Mouse (Mus musculus): Measurements from ENCODE around the gene Scand1. TPM values are rescaled to one million over a fixed set of nuclear protein-coding genes. Genes with fewer than 3 reads are reported as not detected.
A peak's percentile ranks its signal among the peaks of the same experiment; 100 is the strongest.

The Scand1 gene
- polyA plus RNA-seq (2012; rRNA removed), result 97.7 and 144 TPM in 2 replicates
- polyA plus RNA-seq (2014; fragmentation: Nextera tagmentation; extraction: Ambion mirVana), result 74.1 and 78.7 TPM in 2 replicates

DNA sequence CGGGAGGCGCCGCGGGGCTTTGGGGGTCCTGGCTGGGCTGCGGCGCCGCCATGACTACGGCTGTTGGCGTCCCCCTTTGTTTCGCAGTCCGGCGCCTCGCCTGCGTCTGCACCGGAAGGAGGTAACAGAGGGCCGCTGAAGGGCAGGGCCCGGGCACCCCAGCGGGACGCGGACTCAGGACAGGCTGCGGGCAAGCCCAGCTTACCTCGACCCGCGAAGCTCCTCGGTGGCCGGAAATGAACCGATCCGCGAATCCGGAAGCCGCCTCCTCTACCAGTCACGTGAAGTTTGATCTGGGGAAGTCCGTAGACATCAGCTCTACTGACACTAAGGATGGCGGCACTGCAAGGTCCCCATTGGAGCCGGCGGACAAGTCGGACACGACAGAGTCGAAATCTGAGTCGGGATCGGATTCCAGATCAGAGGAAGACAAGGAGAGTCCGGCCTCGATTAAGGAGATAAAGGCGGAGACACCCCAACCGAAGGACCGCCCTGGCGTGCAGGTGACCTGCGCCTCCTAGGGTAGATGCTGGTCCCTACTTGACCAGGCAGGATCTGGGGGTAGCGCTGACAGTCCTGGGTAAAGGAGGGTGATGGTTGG, at the start of gene Scand1, which contains the start of gene Cnbd2:
Scand1 (minus strand) TSS at position 408 of the 601 bp plus-strand sequence.
Cnbd2 (plus strand) TSS at position 3 of the 601 bp plus-strand sequence.
- peak; percentile 61; the same call in 1 of the 2 replicates for TF ChIP-seq POLR2A (IDR thresholded peaks at IDR 0.05; ENCODE audit: borderline replicate concordance, extremely low read depth, insufficient read depth, insufficient read length)
- under 1% methylated on average over 48 of the region's 49 CpGs for WGBS
- H3K4me1 ChIP-seq (ENCODE audit: control insufficient read depth, insufficient read depth, low read length), result peaks cover 7% of the 10 kb centered on the region

DNA sequence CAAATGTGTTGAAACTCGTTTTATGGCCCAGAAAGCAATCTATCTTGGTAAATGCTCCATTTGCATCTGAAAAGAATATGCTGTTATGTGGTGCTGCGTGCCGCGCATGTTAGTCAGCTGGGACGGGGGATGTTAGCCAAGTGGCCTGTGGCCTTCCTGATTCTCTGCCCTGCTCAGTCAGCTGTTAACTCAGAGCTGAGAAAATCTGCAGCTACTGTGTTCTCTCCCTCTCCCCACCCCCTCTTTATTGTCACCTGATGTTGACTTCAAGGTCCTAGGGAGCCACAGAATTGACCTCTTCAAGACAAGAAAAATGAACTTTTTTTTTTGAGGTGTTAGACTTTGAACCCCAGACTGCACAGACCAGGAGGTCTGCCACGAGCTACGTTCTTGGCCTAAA, 43.5 kb upstream of the Scand1 start:
- Histone ChIP-seq H3K27me3 (ENCODE audit: control insufficient read depth, insufficient read depth, low read length) (no peaks in the 10 kb centered on the region), H3K4me2 (replicated peaks; ENCODE audit: low read depth, low read length, severe bottlenecking) (no peak overlapping the region), H3K9ac (ENCODE audit: low read depth, low read length, severe bottlenecking) (no peak overlapping the region), H3K27ac (replicated peaks; ENCODE audit: low read depth, low read length) (no peak overlapping the region), H3K4me1 (ENCODE audit: control insufficient read depth, insufficient read depth, low read length) (no peaks in the 10 kb centered on the region; the same call in 1 of the 2 replicates), H3K36me3 (ENCODE audit: control insufficient read depth, insufficient read depth, low read length) (no peaks in the 10 kb centered on the region), H3K9me3 (ENCODE audit: control insufficient read depth, low read length) (no peaks in the 10 kb centered on the region), H3K4me3 (replicated peaks; ENCODE audit: low read length) (no peak overlapping the region)
- WGBS, result 70% methylated on average over 7 of the region's 7 CpGs
- no peak for DNase-seq (ENCODE audit: low spot score)
- ATAC-seq (ENCODE audit: low FRiP score, low read depth), result no peak
- TF ChIP-seq POLR2A (IDR thresholded peaks at IDR 0.05; ENCODE audit: borderline replicate concordance, extremely low read depth, insufficient read depth, insufficient read length), result no peak

More for the DNA sequence above, at the start of gene Scand1, which contains the start of gene Cnbd2:
- DNase-seq (ENCODE audit: low spot score) (peak; percentile 77), ATAC-seq (ENCODE audit: low FRiP score, low read depth) (peak; percentile 90)
- Histone ChIP-seq H3K27me3 (ENCODE audit: control insufficient read depth, insufficient read depth, low read length) (no peaks in the 10 kb centered on the region), H3K27ac (replicated peaks; ENCODE audit: low read depth, low read length) (peak within 1 kb of the TSS; percentile 94), H3K9ac (ENCODE audit: low read depth, low read length, severe bottlenecking) (peak within 1 kb of the TSS; percentile 91), H3K36me3 (ENCODE audit: control insufficient read depth, insufficient read depth, low read length) (peaks cover 14% of the 10 kb centered on the region), H3K4me2 (replicated peaks; ENCODE audit: low read depth, low read length, severe bottlenecking) (peak within 1 kb of the TSS; percentile 80), H3K4me3 (replicated peaks; ENCODE audit: low read length) (peak within 1 kb of the TSS; percentile 93), H3K9me3 (ENCODE audit: control insufficient read depth, low read length) (no peaks in the 10 kb centered on the region)

DNA sequence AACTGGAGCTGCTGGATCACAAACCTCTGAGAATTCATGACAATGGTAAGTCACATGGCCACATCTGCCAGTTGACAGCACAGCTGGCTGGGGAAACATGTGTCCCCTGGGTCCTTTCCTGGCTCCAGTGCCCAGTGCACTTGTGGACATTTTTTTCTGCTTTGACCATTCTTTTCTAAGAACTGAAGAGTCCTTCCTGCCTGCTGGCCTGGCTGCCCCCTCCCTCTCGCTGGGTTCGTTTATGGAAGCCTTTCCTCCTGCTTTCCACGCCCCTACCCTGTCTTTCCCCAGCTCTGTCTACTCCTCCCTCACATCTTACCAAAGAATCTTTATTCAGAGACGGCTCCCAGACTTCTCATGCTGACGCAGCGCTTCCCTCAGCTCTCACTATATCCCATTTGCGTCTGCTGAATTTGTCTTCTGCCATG, 40.8 kb upstream of the Scand1 start:
- no peak overlapping the region for H3K27ac ChIP-seq (replicated peaks; ENCODE audit: low read depth, low read length)
- H3K4me3 ChIP-seq (replicated peaks; ENCODE audit: low read length), result no peak overlapping the region
- TF ChIP-seq POLR2A (IDR thresholded peaks at IDR 0.05; ENCODE audit: borderline replicate concordance, extremely low read depth, insufficient read depth, insufficient read length), result no peak
- ATAC-seq (ENCODE audit: low FRiP score, low read depth) (no peak), DNase-seq (ENCODE audit: low spot score) (peak; percentile 48)
- WGBS, result 43% methylated on average over 7 of the region's 7 CpGs
- no peaks in the 10 kb centered on the region; the same call in 1 of the 2 replicates for H3K4me1 ChIP-seq (ENCODE audit: control insufficient read depth, insufficient read depth, low read length)
- H3K9ac ChIP-seq (ENCODE audit: low read depth, low read length, severe bottlenecking), result no peak overlapping the region
- no peaks in the 10 kb centered on the region for H3K27me3 ChIP-seq (ENCODE audit: control insufficient read depth, insufficient read depth, low read length)
- no peaks in the 10 kb centered on the region for H3K36me3 ChIP-seq (ENCODE audit: control insufficient read depth, insufficient read depth, low read length)
- H3K4me2 ChIP-seq (replicated peaks; ENCODE audit: low read depth, low read length, severe bottlenecking), result no peak overlapping the region
- no peaks in the 10 kb centered on the region for H3K9me3 ChIP-seq (ENCODE audit: control insufficient read depth, low read length)

DNA sequence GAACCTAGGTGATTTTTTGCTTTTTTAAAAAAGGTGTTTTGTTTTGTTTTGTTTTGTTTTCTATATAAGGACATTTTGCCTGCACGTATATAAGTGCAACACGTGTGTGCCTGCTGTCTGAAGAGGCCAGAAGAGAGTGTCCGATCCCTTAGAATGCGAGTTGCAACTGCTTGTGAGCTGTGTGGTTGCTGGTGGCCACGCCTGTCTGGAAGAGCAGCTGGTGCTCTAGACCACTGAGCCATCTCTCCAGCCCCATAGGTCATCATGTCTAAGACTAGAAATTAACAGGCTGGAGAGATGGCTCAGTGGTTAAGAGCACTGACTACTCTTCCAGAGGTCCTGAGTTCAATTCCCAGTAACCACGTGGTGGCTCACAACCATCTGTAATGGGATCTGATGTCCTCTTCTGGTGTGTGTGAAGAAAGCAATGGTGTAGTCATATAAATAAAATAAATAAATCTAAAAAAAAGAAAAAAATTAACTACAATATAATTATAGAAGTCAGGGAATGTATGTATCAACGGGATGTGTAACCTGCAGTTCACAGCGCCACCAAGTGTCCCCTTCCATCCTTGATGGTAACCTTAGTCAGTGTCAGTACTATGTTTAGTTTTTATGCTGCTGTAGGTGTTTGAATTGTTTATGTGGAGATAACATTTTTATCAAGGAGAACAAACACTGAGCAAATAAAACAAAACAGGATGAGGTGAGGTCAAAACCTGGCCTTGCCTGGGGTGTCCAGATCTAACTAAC, 40.1 kb upstream of the Scand1 start:
- WGBS, result 74% methylated on average over 8 of the region's 8 CpGs
- Histone ChIP-seq H3K36me3 (ENCODE audit: control insufficient read depth, insufficient read depth, low read length) (no peaks in the 10 kb centered on the region), H3K4me2 (replicated peaks; ENCODE audit: low read depth, low read length, severe bottlenecking) (no peak overlapping the region), H3K9me3 (ENCODE audit: control insufficient read depth, low read length) (no peaks in the 10 kb centered on the region), H3K4me1 (ENCODE audit: control insufficient read depth, insufficient read depth, low read length) (no peaks in the 10 kb centered on the region; the same call in 1 of the 2 replicates), H3K4me3 (replicated peaks; ENCODE audit: low read length) (no peak overlapping the region), H3K27me3 (ENCODE audit: control insufficient read depth, insufficient read depth, low read length) (no peaks in the 10 kb centered on the region), H3K27ac (replicated peaks; ENCODE audit: low read depth, low read length) (no peak overlapping the region), H3K9ac (ENCODE audit: low read depth, low read length, severe bottlenecking) (no peak overlapping the region)
- no peak for ATAC-seq (ENCODE audit: low FRiP score, low read depth)
- no peak for DNase-seq (ENCODE audit: low spot score)
- no peak for TF ChIP-seq POLR2A (IDR thresholded peaks at IDR 0.05; ENCODE audit: borderline replicate concordance, extremely low read depth, insufficient read depth, insufficient read length)

DNA sequence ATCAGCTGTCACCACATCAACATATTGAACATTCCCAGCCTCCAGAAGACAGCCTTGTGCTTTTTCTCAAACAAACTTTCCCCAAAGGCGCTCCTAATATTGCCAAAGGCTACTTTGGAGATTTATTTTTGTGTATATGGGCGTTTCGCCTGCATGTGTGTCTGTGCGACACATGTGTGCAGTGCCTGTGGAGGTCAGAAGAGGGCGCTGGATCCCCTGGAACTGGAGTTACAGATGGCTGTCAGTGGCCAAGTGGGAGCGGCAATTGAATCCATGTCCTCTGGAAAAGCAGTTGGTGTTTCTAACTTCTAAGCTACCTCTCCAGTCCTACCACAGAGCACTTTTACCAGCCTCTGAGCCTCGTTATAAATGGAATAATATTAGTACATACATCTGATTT, 38.7 kb upstream of the Scand1 start:
- Histone ChIP-seq H3K27ac (replicated peaks; ENCODE audit: low read depth, low read length) (no peak overlapping the region), H3K4me2 (replicated peaks; ENCODE audit: low read depth, low read length, severe bottlenecking) (no peak overlapping the region), H3K4me3 (replicated peaks; ENCODE audit: low read length) (no peak overlapping the region), H3K27me3 (ENCODE audit: control insufficient read depth, insufficient read depth, low read length) (no peaks in the 10 kb centered on the region), H3K4me1 (ENCODE audit: control insufficient read depth, insufficient read depth, low read length) (no peaks in the 10 kb centered on the region; the same call in 1 of the 2 replicates), H3K9ac (ENCODE audit: low read depth, low read length, severe bottlenecking) (no peak overlapping the region), H3K36me3 (ENCODE audit: control insufficient read depth, insufficient read depth, low read length) (no peaks in the 10 kb centered on the region), H3K9me3 (ENCODE audit: control insufficient read depth, low read length) (no peaks in the 10 kb centered on the region)
- no peak for TF ChIP-seq POLR2A (IDR thresholded peaks at IDR 0.05; ENCODE audit: borderline replicate concordance, extremely low read depth, insufficient read depth, insufficient read length)
- DNase-seq (ENCODE audit: low spot score), result no peak
- WGBS, result 81% methylated on average over 7 of the region's 7 CpGs
- ATAC-seq (ENCODE audit: low FRiP score, low read depth), result no peak
